Mouse (Mus musculus): ENCODE data around the gene Fgr.
A peak's percentile ranks its signal among the peaks of the same experiment; 100 is the strongest.

Fgr gene

GRCm38 (mm10) chr4:133039116-133039819, 65.4 kb downstream of the Fgr start:
- DNase-seq, result peak; percentile 48

DNA sequence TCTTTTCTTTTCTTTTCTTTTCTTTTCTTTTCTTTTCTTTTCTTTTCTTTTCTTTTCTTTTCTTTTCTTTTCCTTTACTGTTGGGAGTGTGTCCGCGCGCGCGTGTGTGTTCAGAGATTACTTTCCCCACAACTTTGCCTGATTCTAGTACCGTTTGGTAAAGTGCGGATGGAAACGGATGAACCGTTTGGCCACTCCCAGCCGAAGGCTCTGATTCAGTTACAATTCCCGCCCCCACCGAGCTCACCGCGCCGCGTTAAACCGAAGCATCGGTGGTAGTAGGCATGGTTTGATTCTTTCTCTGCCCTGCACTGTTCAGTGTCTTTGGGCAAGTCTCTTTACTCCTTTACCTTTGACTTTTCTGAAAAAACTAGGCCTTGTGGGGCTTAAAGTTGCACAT, 65.9 kb downstream of the Fgr start:
- no peak for DNase-seq

- no peak for DNase-seq
Measured at GRCm38 (mm10) chr4:133040241-133040904, 66.5 kb downstream of the Fgr start.

- no peak for DNase-seq
Measured at GRCm38 (mm10) chr4:133042244-133042643, 68.3 kb downstream of the Fgr start.

GRCm38 (mm10) chr4:133042651-133043635, 69.0 kb downstream of the Fgr start:
- no peak for DNase-seq

- DNase-seq, result no peak
Measured at GRCm38 (mm10) chr4:133043798-133044646, 70.1 kb downstream of the Fgr start.

DNA sequence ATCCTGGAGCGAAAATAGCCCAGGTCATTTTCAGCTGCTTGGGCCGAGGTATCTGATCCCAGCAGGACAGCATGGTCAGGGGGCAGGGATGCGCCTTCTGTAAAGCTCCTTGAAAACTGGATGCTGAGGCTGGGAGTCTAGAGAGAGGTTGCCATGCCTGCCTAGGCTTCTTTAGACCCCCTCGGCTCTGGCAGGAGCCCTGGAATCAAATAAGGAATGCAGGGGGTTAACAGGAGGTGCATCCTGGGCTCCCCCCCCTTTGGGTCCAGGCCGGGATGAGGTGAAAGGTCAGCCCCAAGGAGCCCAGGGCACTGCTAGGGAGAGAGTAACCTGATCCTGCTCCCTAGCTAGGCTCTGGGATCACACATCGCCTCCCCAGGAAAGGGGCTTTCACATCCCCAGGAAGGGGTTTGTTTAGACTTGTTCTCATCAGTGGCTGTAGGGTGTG, 70.8 kb downstream of the Fgr start:
- DNase-seq, result no peak

DNA sequence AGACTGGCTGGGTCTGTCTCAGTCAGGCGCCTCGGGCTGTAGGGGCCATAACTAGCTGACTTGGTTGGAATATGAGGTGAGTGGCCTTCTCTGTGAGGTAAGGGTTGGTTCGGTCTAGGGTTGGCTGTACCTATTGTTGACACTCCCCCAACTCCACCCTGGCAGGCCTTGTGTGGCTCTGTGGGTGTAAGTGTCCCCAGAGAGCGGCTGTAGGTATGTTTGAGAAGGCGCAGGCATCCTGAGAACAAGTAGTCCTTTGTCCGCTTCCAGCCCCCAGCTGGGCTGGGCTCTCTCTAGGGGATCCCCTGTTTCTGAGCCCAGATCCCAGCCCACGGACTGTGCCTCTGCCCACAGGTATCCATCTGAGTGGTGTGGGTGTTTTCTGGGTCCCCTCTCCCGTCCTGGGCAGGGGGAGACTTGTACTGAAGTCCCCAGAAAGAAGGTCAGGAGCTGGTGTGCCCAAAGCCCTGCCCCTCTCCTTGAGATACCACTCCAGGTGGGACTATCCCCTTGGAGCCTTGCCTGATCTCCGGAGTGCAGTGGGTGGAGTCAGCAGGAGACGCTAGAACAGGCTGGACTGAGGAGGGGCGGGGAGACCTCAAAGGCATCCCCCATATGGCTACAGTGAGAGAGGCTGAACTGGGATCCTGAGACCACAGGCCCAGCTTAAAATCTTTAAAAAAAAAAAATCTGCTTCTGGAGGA, 72.0 kb downstream of the Fgr start:
- no peak for DNase-seq

GRCm38 (mm10) chr4:133046691-133047352, 72.9 kb downstream of the Fgr start:
- no peak for DNase-seq

DNA sequence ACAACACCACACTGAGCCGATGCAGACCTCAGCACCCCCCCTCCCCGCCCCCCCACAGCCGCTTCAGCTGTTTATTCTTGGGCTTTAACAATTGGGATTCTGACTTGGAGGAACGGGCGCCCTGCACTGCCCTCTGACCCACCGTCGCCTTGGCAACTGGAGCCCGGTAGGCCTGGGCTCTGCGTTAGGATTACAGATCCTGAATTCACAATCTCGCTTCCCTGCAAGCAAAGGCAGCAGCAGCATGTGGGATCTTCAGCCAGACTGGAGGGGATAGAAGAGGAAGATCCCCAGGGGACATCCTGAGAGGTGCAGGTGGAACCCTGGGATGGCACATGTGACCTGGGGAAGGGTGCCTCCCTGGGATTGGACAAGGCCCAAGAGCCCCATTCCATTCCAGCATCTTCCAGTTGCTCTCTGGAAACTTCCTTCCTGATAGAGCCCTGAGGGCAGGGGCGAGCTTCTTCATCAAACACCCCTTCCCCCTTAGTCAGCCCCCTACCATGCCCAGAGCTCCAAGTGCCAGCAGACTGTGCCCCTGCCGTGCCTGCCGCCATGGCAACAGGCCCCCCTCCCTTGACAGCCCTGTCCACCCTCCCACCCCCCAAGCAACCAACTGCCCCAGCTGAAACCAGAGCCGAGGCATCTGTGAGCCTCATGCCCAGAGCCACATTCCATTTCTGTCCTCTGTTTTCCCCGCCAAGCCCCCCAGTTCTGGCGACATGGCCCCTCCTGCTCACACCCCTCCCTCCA, 73.6 kb downstream of the Fgr start:
- DNase-seq, result no peak

- no peak for DNase-seq
Measured at GRCm38 (mm10) chr4:133049071-133049920, 75.4 kb downstream of the Fgr start.

DNA sequence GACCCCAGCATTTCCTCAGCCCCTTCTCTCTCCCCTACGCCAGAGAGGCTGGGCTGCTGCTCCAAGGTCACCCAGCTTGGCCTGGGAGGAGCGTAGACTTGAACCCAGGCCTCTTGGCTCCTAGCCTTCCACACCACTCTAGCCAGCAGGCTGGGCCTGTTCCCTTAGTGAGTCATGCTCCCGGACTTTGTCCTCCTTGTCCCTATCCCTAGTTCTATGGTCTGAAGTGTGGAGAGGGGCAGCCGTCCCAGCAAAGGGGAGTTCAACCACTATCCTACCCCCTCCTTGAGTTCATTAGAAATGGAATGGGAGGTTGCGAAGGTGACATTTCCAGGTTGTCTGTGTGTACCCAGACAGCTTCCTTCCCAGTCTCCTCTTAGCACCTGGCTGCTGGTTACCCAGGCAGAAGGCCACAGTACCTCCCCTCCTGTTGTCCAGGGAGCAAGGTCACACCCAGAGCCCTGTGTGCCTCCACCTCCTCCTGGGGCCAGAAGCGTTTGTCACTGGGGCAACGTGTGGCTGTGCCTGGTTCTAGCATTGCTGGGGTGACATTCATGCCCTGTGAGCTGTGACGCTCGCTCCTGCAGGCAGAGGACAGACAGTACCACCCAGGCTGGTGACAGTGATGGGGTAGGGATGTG, 76.4 kb downstream of the Fgr start:
- DNase-seq, result no peak

GRCm38 (mm10) chr4:133050837-133051549, 77.1 kb downstream of the Fgr start:
- DNase-seq, result no peak

GRCm38 (mm10) chr4:133051550-133051865, 77.6 kb downstream of the Fgr start:
- DNase-seq, result no peak

Measured in thymus, postnatal 25 days (tissue).